8 mouse cellular contexts compared by ENCODE assay signal in genomic region chr5:100798165-100798860, GRCm38 (mm10). TPM values are rescaled to one million over a fixed set of nuclear protein-coding genes. Genes with fewer than 3 reads are reported as not detected.
DNase-seq lines count a peak whose midpoint lies in the region; ATAC-seq and TF ChIP-seq lines count a peak whose summit lies in the region.

Gene Helq (minus strand): TSS chr5:100798598.
Gene Mrps18c (plus strand): TSS chr5:100798627.

- peak within 1 kb of the TSS; percentile 97 for H3K4me3 ChIP-seq in E14TG2a.4 (replicated peaks; ENCODE audit: low read length)
- H3K4me3 ChIP-seq in forebrain, embryonic 13.5 days = peak within 1 kb of the TSS; percentile 81
- H3K4me3 ChIP-seq in liver, postnatal 0 days (ENCODE audit: low read depth, low read length) = peak within 1 kb of the TSS; percentile 86
- peak within 1 kb of the TSS; percentile 80 for H3K4me3 ChIP-seq in neural tube, embryonic 14.5 days (ENCODE audit: low read depth, low read length)

- H3K27ac ChIP-seq in forebrain, embryonic 13.5 days = no peak within 1 kb of the TSS
- peak within 1 kb of the TSS; percentile 52 for H3K27ac ChIP-seq in liver, postnatal 0 days (ENCODE audit: low read depth)
- peak within 1 kb of the TSS; percentile 67; the same call in 1 of the 2 replicates for H3K27ac ChIP-seq in neural tube, embryonic 14.5 days (ENCODE audit: low read depth, low read length)

- TF ChIP-seq EP300 in liver, postnatal 0 days (IDR thresholded peaks at IDR 0.05; ENCODE audit: low read depth) = peak; percentile 76; the same call in 1 of the 2 replicates

- H3K9me3 ChIP-seq in E14TG2a.4 (ENCODE audit: low read length) = no peaks in the 10 kb centered on the region
- no peaks in the 10 kb centered on the region for H3K9me3 ChIP-seq in forebrain, embryonic 13.5 days (replicated peaks)
- H3K9me3 ChIP-seq in liver, postnatal 0 days (ENCODE audit: low read length) = no peaks in the 10 kb centered on the region
- no peaks in the 10 kb centered on the region for H3K9me3 ChIP-seq in neural tube, embryonic 14.5 days (ENCODE audit: control insufficient read depth, low read length)

- peak within 1 kb of the TSS; percentile 77 for H3K4me2 ChIP-seq in forebrain, embryonic 13.5 days
- peak within 1 kb of the TSS; percentile 94 for H3K4me2 ChIP-seq in liver, postnatal 0 days (ENCODE audit: low read depth, low read length)
- H3K4me2 ChIP-seq in neural tube, embryonic 14.5 days (ENCODE audit: low read depth, low read length) = peak within 1 kb of the TSS; percentile 88

- no peaks in the 10 kb centered on the region for H3K27me3 ChIP-seq in E14TG2a.4 (ENCODE audit: insufficient read depth, low read length)
- no peaks in the 10 kb centered on the region for H3K27me3 ChIP-seq in forebrain, embryonic 13.5 days
- no peaks in the 10 kb centered on the region for H3K27me3 ChIP-seq in liver, postnatal 0 days (ENCODE audit: insufficient read depth, low read length)
- H3K27me3 ChIP-seq in neural tube, embryonic 14.5 days (ENCODE audit: control insufficient read depth, insufficient read depth, low read length) = no peaks in the 10 kb centered on the region

- peaks cover 51% of the 10 kb centered on the region for H3K36me3 ChIP-seq in E14TG2a.4 (ENCODE audit: insufficient read depth, low read length)
- H3K36me3 ChIP-seq in forebrain, embryonic 13.5 days (ENCODE audit: poor library complexity, severe bottlenecking) = peaks cover 39% of the 10 kb centered on the region
- peaks cover 29% of the 10 kb centered on the region for H3K36me3 ChIP-seq in liver, postnatal 0 days (replicated peaks; ENCODE audit: insufficient read depth, low read length)
- peaks cover 33% of the 10 kb centered on the region for H3K36me3 ChIP-seq in neural tube, embryonic 14.5 days (ENCODE audit: control insufficient read depth, insufficient read depth, low read length)

- peak within 1 kb of the TSS; percentile 86 for H3K9ac ChIP-seq in forebrain, embryonic 13.5 days
- peak within 1 kb of the TSS; percentile 76 for H3K9ac ChIP-seq in liver, postnatal 0 days (replicated peaks)
- peak within 1 kb of the TSS; percentile 87 for H3K9ac ChIP-seq in neural tube, embryonic 14.5 days (replicated peaks; ENCODE audit: low read depth, low read length)

- DNase-seq in c-Kit-positive CD71-positive TER-119-positive erythroid progenitor cells, embryonic 14.5 days (ENCODE audit: low spot score) = peak; percentile 95
- peak; percentile 91 to 93 for DNase-seq in heart, postnatal 10 days
- DNase-seq in large intestine, adult 2 months (ENCODE audit: low read depth, low spot score) = peak; percentile 85
- DNase-seq in liver, postnatal 0 days = peak; percentile 94
- peak; percentile 93 for DNase-seq in testis, postnatal 10 days (ENCODE audit: low spot score)

- no peak for TF ChIP-seq CTCF in E14TG2a.4 (conservative IDR thresholded peaks at IDR 0.05; ENCODE audit: low read length)
- TF ChIP-seq CTCF in liver, postnatal 0 days (IDR thresholded peaks at IDR 0.05; ENCODE audit: low read depth) = no peak

- intact Hi-C loops in heart, postnatal 10 days (cut with DNase I) = loop anchor here (5.0 kb wide), 1 partner anchor 121 kb away; the partner anchor contains the start of gene Coq2

- peak; percentile 98 for ATAC-seq in forebrain, embryonic 13.5 days
- peak; percentile 97 for ATAC-seq in liver, postnatal 0 days
- ATAC-seq in neural tube, embryonic 14.5 days (ENCODE audit: low read depth) = peak; percentile 98

- peaks cover 31% of the 10 kb centered on the region for H3K4me1 ChIP-seq in E14TG2a.4 (replicated peaks; ENCODE audit: low read depth, low read length)
- peaks cover 15% of the 10 kb centered on the region for H3K4me1 ChIP-seq in forebrain, embryonic 13.5 days
- H3K4me1 ChIP-seq in liver, postnatal 0 days (ENCODE audit: insufficient read depth) = peaks cover 13% of the 10 kb centered on the region
- peaks cover 14% of the 10 kb centered on the region; the same call in 1 of the 2 replicates for H3K4me1 ChIP-seq in neural tube, embryonic 14.5 days (ENCODE audit: control insufficient read depth, insufficient read depth, low read length)

- WGBS in forebrain, embryonic 13.5 days = under 1% methylated on average over 62 of the region's 67 CpGs
- under 1% methylated on average over 67 of the region's 67 CpGs for WGBS in large intestine, adult 2 months
- under 1% methylated on average over 67 of the region's 67 CpGs for WGBS in liver, postnatal 0 days (ENCODE audit: insufficient replicate concordance)
- WGBS in neural tube, embryonic 14.5 days = under 1% methylated on average over 67 of the region's 67 CpGs

RNA-seq across cellular contexts. Expression of gene Helq, which starts in this region (rescaled TPM):
- 22.0 and 23.3 TPM in 2 replicates for polyA plus RNA-seq in forebrain, embryonic 13.5 days (2015; fragmentation: Nextera tagmentation; extraction: Ambion mirVana)
- total RNA-seq in heart, postnatal 10 days (2021) = 1 to 10 TPM; 4.8 to 5.9 TPM
- polyA plus RNA-seq in large intestine, adult 2 months (2012; rRNA removed) = 5.5 and 5.9 TPM in 2 replicates
- polyA plus RNA-seq in liver, postnatal 0 days (2015; fragmentation: Nextera tagmentation; extraction: Ambion mirVana) = 4.0 and 5.6 TPM in 2 replicates
- polyA plus RNA-seq in neural tube, embryonic 14.5 days (2014; fragmentation: Nextera tagmentation; extraction: Ambion mirVana) = 27.3 and 29.7 TPM in 2 replicates

RNA-seq across cellular contexts. Expression of gene Mrps18c, which starts in this region (rescaled TPM):
- polyA plus RNA-seq in forebrain, embryonic 13.5 days (2015; fragmentation: Nextera tagmentation; extraction: Ambion mirVana) = 168 and 195 TPM in 2 replicates
- 10 to 100 TPM; 83.3 to 85.1 TPM for total RNA-seq in heart, postnatal 10 days (2021)
- polyA plus RNA-seq in large intestine, adult 2 months (2012; rRNA removed) = 23.2 and 34.4 TPM in 2 replicates
- polyA plus RNA-seq in liver, postnatal 0 days (2015; fragmentation: Nextera tagmentation; extraction: Ambion mirVana) = 126 and 127 TPM in 2 replicates
- 152 and 184 TPM in 2 replicates for polyA plus RNA-seq in neural tube, embryonic 14.5 days (2014; fragmentation: Nextera tagmentation; extraction: Ambion mirVana)
